Mouse (Mus musculus) C2C12 (cell line): ENCODE measurements around the gene Prkci. TPM values are rescaled to one million over a fixed set of nuclear protein-coding genes. Genes with fewer than 3 reads are reported as not detected.

ENCODE experiments used
- H3K27me3 ChIP-seq: one replicate; pipeline ENCODE4 v1.6.1; 2011; ENCODE audit not compliant: control insufficient read depth, insufficient read depth, insufficient read length
- H3K36me3 ChIP-seq: one replicate; pipeline ENCODE4 v1.6.1; 2011; ENCODE audit not compliant: control insufficient read depth, insufficient read depth
- H3K4me3 ChIP-seq: one replicate; pipeline ENCODE4 v1.5.1; 2011; ENCODE audit warnings: mild to moderate bottlenecking, control low read depth; ENCODE audit not compliant: poor library complexity, insufficient read depth, severe bottlenecking
- H3K79me2 ChIP-seq: one replicate; pipeline ENCODE4 v1.6.1; 2011; ENCODE audit not compliant: control insufficient read depth, insufficient read depth
- H3K79me3 ChIP-seq: one replicate; pipeline ENCODE4 v1.6.1; 2011; ENCODE audit warnings: low read depth, control low read depth
- H3ac ChIP-seq: one replicate; pipeline ENCODE3; 2011; ENCODE audit warnings: low read depth; ENCODE audit not compliant: control insufficient read depth, insufficient read length
- CEBPB ChIP-seq: IDR thresholded peaks from one replicate; pipeline ENCODE4 v1.6.1; 2011; ENCODE audit warnings: low read depth, mild to moderate bottlenecking, control low read depth, moderate library complexity
- CTCF ChIP-seq: IDR thresholded peaks from one replicate; pipeline ENCODE4 v1.5.1; 2011; ENCODE audit not compliant: control insufficient read depth, insufficient read depth, insufficient read length
- FOSL1 ChIP-seq: IDR thresholded peaks from one replicate; pipeline ENCODE4 v1.8.0; 2011; ENCODE audit warnings: mild to moderate bottlenecking, low read length; ENCODE audit not compliant: poor library complexity, insufficient read depth, severe bottlenecking
- MAX ChIP-seq: IDR thresholded peaks from one replicate; pipeline ENCODE4 v1.6.1; 2011; ENCODE audit warnings: mild to moderate bottlenecking, control low read depth
- MYOD1 ChIP-seq: IDR thresholded peaks from one replicate; pipeline ENCODE4 v1.6.1; 2011; ENCODE audit warnings: low read depth; ENCODE audit not compliant: control insufficient read depth, insufficient read length
- MYOG ChIP-seq: IDR thresholded peaks from one replicate; pipeline ENCODE4 v1.6.1; 2011; ENCODE audit not compliant: control insufficient read depth, insufficient read length; ENCODE audit errors: extremely low read depth
- USF1 ChIP-seq: IDR thresholded peaks from one replicate; pipeline ENCODE4 v1.6.1; 2011; ENCODE audit warnings: low read depth, mild to moderate bottlenecking, control low read depth, moderate library complexity
- polyA plus RNA-seq: library from polyadenylated mRNA; unstranded; fragments of >200 nt; fragmentation: generic; extraction: Trizol; gene quantifications from one replicate; pipeline ENCODE4 v1.2.1, GENCODE M21; 2012; ENCODE audit warnings: missing spikeins

The Prkci gene
- polyA plus RNA-seq, 1 experiment: 17.5 TPM

DNA sequence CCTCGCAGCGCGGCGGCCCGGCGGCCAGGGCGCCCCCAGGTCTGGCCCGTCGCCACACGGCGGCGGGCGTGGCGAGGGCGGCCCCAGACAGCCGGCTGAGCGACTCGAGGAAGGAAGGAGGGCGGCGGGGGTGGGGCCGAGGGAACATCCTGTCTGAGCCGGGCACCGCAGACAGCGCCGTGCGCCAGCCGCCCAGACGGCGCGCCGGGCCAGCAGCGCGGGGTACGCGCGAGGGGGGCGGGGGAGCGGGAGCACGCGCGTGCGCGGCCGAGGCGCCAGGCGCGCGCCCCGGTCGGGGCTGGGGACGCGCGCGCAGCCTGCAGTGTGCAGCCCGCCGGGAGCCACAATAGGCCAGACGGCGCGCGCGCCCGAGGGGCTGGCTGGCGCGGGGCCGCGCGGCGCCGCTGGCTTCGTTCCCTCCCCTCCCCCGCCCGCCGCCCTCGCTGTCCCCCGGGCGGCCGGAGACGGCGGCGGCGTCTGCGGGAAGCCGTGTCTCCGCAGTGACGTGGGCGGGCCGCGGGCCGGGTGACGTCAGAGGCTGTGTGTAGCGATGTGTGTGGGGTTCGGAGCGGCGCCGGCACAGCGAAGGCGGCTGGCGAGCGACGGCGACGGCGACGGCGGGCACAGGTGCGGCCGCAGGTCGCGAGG lies 99.1 kb downstream of the Prkci start, which contains the start of gene Skil:
TSS of gene Skil (plus strand) at position 528 of the 648 bp plus-strand sequence.
- TF ChIP-seq MAX (peak; percentile 36), USF1 (no peak), MYOG (no peak), CEBPB (no peak), CTCF (no peak), MYOD1 (no peak), FOSL1 (no peak)
- no peaks in the 10 kb centered on the region for H3K27me3 ChIP-seq
- H3K79me3 ChIP-seq: peaks cover 42% of the 10 kb centered on the region
- H3ac ChIP-seq: peak within 1 kb of the TSS; percentile 74
- peak within 1 kb of the TSS; percentile 84 for H3K4me3 ChIP-seq
- H3K79me2 ChIP-seq: peaks cover 46% of the 10 kb centered on the region
- H3K36me3 ChIP-seq: peaks cover 31% of the 10 kb centered on the region

DNA sequence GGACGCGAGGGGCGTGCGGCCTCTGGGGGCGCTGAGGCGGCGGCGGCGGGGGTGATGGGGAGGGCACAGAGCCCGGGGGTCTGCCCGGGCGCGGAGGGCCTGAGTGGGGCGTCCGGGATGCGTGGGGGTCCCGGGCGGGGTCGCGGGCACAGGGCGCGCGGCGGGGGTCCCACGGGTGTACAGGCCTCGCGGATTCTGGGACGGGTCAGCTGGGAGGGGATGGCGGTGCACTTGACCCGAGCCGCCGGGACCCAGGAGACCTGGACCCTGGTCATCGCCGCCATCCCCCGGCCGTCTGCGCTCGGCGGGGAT lies 99.6 kb downstream of the Prkci start:
- H3K27me3 ChIP-seq: no peaks in the 10 kb centered on the region
- peak overlapping the region; percentile 74 for H3ac ChIP-seq
- peaks cover 36% of the 10 kb centered on the region for H3K36me3 ChIP-seq
- H3K79me2 ChIP-seq: peaks cover 51% of the 10 kb centered on the region
- TF ChIP-seq MYOD1 (no peak), USF1 (no peak), CTCF (no peak), FOSL1 (no peak), MAX (no peak), CEBPB (no peak), MYOG (no peak)
- H3K79me3 ChIP-seq: peaks cover 46% of the 10 kb centered on the region
- H3K4me3 ChIP-seq: peak overlapping the region; percentile 84

DNA sequence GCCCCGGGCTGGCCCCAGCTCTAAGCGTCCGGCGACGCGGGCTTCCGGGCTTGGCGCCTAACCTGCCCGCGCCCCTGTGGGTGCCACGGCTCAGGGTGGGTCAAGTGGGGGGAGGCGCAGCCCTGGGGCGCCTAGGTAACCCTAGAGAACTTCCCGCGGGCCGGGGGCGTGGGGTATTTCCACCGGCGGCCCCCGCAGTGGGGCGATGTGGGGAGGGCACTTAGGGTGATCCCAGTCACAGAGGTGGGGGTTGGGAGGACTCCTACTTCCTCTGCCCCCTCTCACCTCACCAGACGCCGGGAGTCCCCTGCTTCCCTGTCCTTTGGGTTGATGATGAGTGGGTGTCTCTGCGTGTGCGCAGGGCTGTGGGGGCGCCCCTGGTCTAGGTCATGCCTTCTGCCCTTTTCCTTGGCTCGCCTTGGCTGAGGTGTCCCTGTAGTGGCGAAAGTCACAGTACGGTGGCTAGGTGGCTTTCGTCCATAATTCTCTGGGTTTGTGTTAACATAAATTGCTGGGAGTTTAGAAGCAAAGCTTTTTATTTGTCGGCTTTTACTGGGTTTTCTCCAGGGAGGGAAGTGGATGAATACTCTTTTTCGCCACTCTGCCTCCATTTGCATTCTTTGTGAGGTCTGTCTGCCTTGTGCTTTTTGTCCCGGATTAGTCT lies 100.1 kb downstream of the Prkci start:
- no peaks in the 10 kb centered on the region for H3K27me3 ChIP-seq
- H3ac ChIP-seq: peak overlapping the region; percentile 74
- peak overlapping the region; percentile 84 for H3K4me3 ChIP-seq
- peaks cover 55% of the 10 kb centered on the region for H3K79me2 ChIP-seq
- TF ChIP-seq MYOG: no peak
- TF ChIP-seq CEBPB: no peak
- TF ChIP-seq CTCF: no peak
- no peak for TF ChIP-seq MAX
- peaks cover 51% of the 10 kb centered on the region for H3K79me3 ChIP-seq
- peaks cover 40% of the 10 kb centered on the region for H3K36me3 ChIP-seq

DNA sequence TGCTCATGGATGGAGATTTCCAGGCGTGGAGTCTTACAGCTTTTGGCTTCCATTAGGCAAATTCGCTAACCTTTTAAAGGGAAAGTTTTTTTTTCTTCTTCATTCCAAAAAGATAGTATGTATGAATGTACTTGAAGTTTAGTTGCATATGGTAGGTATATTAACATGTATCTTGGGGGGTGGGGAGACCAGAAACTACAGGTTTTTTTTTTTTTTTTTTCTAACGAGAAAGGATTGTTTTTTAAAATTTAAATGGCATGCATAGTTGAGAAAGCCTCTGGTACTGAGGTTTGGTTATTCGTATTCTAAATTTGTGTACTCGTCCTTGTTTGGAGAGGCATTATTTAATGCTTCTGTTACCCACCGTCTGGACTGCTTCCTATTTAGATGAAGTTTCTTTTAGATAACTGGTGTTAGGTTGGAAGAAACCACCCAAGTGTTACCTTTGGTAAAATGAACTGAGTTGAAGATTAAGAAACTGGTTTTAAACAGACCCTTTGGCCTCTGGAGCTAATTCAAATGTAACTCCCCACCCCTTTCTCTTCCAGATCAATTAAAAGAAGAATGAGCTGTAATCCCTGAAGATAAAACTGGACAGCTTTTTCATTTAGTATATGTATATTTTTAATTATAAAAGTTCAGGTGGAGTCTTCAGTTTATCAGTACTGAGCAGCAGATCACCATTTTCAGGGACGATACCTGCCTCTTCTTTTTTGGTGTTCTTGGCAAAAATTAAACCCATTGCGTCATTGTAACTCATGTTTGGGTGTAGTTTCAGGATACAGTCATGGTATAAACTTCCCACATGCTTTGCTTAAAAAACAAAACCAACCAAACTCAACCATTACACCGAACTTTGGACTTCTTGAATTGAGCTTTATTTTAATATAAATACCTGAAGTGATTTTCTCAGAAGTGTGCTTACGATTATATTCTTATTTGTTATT lies 100.9 kb downstream of the Prkci start:
- peaks cover 59% of the 10 kb centered on the region for H3K79me3 ChIP-seq
- H3K4me3 ChIP-seq: peak overlapping the region; percentile 84
- H3ac ChIP-seq: peak overlapping the region; percentile 74
- H3K27me3 ChIP-seq: no peaks in the 10 kb centered on the region
- peaks cover 63% of the 10 kb centered on the region for H3K79me2 ChIP-seq
- peaks cover 47% of the 10 kb centered on the region for H3K36me3 ChIP-seq
- TF ChIP-seq CEBPB (peak; percentile 57), FOSL1 (no peak)

DNA sequence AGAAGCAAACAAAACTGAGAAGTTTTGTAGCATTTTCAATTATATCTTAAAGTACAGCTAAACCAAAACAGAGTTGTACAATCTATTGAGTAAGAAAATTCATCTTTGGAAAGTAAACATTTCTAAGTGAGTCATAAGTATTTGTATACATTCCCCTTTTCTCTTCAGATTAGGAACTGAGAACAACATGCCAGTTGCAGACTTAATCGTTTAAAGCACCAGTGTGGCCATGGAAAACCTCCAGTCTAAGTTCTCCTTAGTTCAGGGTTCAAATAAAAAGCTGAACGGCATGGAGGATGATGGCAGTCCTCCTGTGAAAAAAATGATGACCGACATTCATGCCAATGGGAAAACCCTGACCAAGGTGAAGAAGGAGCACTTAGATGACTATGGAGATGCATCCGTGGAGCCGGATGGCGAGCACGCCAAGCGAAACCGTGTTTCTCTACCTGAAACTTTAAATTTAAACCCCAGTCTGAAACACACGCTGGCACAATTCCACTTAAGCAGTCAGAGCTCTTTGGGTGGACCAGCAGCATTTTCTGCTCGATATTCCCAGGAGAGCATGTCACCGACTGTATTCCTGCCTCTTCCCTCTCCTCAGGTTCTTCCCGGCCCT lies 101.7 kb downstream of the Prkci start:
- peaks cover 67% of the 10 kb centered on the region for H3K79me3 ChIP-seq
- peak overlapping the region; percentile 84 for H3K4me3 ChIP-seq
- no peaks in the 10 kb centered on the region for H3K27me3 ChIP-seq
- peaks cover 71% of the 10 kb centered on the region for H3K79me2 ChIP-seq
- H3ac ChIP-seq: peak overlapping the region; percentile 24
- peaks cover 55% of the 10 kb centered on the region for H3K36me3 ChIP-seq
- TF ChIP-seq CEBPB (no peak), USF1 (no peak), MYOG (no peak), FOSL1 (no peak), MAX (no peak)
